Mouse (Mus musculus) layer of hippocampus, postnatal 10 days (tissue): Measurements from ENCODE around the gene Rnps1. TPM values are rescaled to one million over a fixed set of nuclear protein-coding genes. Genes with fewer than 3 reads are reported as not detected.
"Not testable (repeated sequence)": the region's sequence is repeated elsewhere in the genome, so short reads cannot be mapped to it uniquely, and the experiment has no call there.

Experiments used
- DNase-seq, 2 experiments: peaks; one replicate each; pipeline ENCODE4 v3.0.0; 2021; ENCODE audit warnings: low spot score in 2 of 2
- total RNA-seq, 2 experiments: library from RNA; stranded (reverse); gene quantifications; 2 replicates each; pipeline ENCODE4 v1.2.3; 2021

The Rnps1 gene
- total RNA-seq, 2 experiments from 2014 or later, result 166 TPM

DNA sequence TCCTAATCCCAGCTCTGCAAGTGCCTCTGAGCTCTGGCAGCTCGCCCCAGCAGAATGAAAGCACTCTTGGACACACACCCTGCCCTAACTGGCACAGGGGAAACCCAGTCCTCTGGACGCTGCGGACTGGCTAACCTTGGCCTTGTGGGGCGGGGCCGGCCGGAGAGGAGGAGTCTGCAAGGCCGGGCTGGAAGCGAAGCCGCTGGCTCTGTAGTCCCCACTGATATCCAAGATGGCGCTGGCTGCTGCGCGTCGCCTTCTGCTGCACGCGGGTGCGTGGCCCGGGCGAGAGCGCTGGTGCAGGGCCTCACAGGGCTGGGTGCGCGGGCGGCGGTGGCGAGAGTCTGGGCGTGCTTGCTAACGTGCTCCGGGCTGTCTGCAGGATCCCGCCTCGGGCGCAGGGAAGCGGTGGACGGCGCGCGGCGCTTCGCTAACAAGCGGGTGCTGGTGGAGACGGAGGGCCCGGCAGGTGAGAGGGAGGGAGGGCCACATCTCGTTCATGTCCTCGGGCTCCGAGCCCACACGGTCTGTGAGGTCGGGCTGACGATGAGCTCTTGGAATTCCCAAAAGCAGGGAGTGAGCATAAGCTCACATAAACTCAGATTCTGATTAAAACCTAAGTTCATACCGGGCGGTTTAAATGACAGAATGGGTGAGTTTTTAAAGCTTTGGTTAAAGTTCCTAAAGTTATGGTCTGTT lies 12.3 kb downstream of the Rnps1 start, which contains the start of gene Eci1:
TSS of gene Eci1 (plus strand) at position 171 of the 699 bp plus-strand sequence.
- peak; percentile 87 to 92 for DNase-seq

- DNase-seq, result no peak
These were observed 12.8 kb downstream of the Rnps1 start for GRCm38 (mm10) chr17:24427170-24427557.

GRCm38 (mm10) chr17:24429201-24429983 lies 15.0 kb downstream of the Rnps1 start:
- DNase-seq, result peak in 1 of 2 experiments; percentile 39

DNA sequence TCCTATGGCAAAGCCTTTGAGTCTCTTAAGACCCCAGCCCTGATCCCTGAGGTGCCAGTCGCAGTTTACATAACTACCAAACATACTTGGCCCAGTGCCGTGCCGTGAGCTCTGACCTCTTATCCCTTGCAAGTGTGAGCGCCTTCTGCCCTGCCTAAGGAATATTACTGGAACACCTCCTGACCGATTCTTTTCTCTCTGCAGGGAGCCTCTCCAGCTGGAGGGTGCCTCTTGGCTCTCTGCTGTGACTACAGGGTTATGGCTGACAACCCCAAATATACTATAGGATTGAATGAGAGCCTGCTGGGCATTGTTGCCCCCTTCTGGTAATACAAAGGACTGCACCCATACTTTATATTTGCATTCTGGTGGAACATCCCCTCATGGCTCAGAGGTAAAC lies 22.7 kb downstream of the Rnps1 start:
- DNase-seq, result peak in 1 of 2 experiments; percentile 32

DNA sequence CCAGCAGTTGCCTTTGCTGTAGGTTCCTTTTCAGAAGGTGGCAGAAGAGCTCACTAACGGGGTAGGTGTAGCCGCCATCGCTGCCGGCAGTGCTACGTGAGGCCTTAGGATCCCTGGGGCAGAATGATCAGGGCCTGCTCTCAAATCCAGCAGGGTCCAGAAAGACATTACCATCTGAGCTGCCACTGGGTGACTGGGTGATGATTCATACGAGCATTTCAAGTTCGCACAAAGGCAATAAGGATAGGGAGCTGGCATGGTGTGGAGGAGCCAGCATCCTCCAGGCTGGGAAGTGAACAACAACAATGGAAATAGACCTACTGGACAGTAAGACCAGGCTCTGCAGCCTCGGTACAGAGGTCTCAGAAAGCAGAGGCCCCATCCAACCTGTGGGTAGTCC lies 26.0 kb downstream of the Rnps1 start:
- no peak for DNase-seq

- no peak for DNase-seq
These were observed 26.8 kb downstream of the Rnps1 start for GRCm38 (mm10) chr17:24441148-24441547.

- no peak for DNase-seq
These were observed 27.7 kb downstream of the Rnps1 start for GRCm38 (mm10) chr17:24442107-24442506.

DNA sequence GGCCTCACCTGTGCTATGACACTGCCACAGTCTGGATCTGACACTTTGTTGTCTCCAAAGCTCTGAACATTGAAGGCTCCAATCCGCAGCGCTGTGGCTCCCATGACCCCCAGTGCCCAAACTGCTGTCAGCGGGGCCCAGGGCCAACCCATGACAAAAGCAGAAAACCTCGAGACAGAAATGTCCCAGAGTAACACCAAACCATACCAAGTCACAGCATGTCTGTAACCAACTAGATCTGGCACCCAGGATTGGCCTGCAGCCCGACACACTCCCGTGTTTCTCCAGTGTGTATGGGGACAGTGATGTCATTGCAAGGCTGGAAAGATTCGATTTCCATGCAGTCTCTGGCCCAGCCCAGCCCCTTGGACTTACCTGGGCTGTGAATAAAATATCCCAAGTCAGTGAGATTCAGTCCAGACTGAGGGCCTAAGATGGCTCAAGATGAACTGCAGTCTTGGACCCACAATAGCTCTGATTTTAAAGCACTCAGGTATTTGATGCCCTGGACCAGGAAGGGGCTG lies 28.3 kb downstream of the Rnps1 start, which contains the start of gene Dnase1l2:
TSS of gene Dnase1l2 (minus strand) at position 474 of the 524 bp plus-strand sequence.
- peak in 1 of 2 experiments; percentile 27 for DNase-seq

GRCm38 (mm10) chr17:24443409-24443808 lies 29.0 kb downstream of the Rnps1 start:
- DNase-seq, result peak in 1 of 2 experiments; percentile 34

GRCm38 (mm10) chr17:24446590-24446989 lies 32.2 kb downstream of the Rnps1 start:
- no peak for DNase-seq

DNA sequence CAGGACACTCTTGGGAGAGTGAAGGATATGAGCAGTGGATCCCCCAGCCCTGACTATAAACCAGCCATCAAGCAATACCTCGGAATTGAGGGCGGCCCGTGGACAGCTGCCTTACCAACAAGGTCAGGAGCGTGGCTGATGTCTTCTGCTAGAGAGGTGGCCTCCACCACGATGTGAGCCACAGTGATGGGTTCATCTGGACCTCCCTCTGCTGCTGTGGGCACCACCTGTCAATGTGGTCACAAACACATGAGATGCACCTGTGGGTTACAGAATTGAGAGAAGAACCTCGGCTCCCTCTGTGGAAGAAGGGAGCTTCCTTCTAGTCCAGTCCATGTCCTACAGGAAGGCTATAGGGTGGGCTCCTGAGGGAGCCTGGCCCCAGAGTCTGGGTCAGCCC lies 35.1 kb downstream of the Rnps1 start:
- no peak for DNase-seq

GRCm38 (mm10) chr17:24451220-24451619 lies 36.9 kb downstream of the Rnps1 start:
- no peak for DNase-seq

GRCm38 (mm10) chr17:24453372-24453771 lies 39.0 kb downstream of the Rnps1 start:
- no peak for DNase-seq

DNA sequence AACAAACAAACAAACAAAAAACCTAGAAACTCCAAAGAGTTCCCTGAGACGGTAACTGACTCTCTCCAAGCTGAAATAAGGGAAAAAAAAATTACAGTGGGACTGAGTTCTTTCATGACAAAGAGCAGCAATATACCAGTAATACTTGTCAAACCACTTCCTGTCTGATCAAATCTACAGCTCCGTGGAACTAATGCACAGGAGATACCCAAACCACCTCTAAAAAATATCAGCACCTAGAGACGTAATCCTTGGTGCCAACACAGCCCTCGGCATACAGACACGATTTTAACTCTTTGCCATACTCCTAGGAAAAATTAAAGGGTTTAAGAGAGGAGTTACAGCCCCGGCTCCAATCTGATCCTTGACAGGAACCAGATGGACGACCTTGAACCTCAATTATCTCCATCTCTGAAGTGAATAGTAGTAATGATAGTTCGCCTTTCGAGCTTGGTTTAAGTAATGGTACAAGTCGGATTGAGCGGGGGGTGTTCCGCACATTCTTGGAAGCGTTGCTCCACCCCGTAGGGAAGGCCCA lies 39.9 kb downstream of the Rnps1 start:
- DNase-seq, result no peak

GRCm38 (mm10) chr17:24454756-24455522 lies 40.6 kb downstream of the Rnps1 start:
- DNase-seq, result peak; percentile 98 to 99

GRCm38 (mm10) chr17:24455523-24456206 lies 41.3 kb downstream of the Rnps1 start:
- not testable (repeated sequence) for DNase-seq

GRCm38 (mm10) chr17:24461580-24461979 lies 47.2 kb downstream of the Rnps1 start:
- no peak for DNase-seq

- no peak for DNase-seq
These were observed 48.6 kb downstream of the Rnps1 start for GRCm38 (mm10) chr17:24462932-24463331.

GRCm38 (mm10) chr17:24463374-24464133 lies 49.2 kb downstream of the Rnps1 start:
- DNase-seq, result no peak
